Mouse (Mus musculus) kidney, postnatal 4 days (tissue): ENCODE measurements at regions not wholly inside any gene's neighbourhood (a gene's known extent, or its start where the extent isn't known, plus 50 kb on each side); places are given as distances from the start of the nearest gene placed in this dataset.

Experiments
- DNase-seq, 2 experiments: peaks; one replicate each; pipeline ENCODE4 v3.0.0; 2021; ENCODE audit warnings: mixed read lengths in 2 of 2

DNA sequence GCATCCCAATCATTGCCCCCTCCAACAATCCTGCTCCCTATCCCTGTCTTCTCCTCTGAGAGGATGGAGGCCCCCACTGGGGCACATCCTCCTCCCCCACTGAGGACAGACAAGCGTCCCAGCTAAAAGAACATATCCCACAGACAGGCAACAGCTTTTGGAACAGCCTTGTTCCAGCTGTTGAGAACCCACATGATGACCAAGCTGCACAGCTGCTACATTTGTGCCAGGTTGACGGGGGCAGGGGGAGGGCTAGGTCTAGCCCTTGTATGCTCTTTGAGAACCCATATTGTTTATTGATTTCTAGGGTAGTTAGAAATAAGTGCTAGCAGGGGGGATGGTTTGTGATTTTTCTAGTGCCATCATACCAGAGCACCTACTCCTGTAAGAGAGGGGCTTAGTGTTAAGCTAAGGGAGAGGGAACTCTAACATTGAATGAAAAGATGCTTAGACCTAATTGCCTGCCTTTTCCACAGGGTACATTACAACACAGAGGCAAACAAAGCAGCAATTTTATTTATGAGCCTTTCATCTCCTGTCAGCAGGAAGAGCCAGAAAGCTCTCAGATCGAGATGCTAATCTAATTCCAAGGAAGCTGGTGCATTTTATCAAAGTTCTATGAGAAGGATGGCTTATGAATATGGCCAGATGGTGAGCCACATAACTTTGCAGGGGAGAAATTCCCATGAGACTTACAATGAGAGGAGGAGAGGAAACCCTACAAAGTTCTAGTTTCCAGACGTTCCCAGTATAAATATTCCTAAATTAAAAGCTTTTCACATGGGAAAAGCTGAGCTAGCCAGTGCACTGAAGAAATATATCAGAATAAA lies 137.6 kb upstream of the Zpld1 start:
- peak in 1 of 2 experiments; percentile 4 for DNase-seq

DNA sequence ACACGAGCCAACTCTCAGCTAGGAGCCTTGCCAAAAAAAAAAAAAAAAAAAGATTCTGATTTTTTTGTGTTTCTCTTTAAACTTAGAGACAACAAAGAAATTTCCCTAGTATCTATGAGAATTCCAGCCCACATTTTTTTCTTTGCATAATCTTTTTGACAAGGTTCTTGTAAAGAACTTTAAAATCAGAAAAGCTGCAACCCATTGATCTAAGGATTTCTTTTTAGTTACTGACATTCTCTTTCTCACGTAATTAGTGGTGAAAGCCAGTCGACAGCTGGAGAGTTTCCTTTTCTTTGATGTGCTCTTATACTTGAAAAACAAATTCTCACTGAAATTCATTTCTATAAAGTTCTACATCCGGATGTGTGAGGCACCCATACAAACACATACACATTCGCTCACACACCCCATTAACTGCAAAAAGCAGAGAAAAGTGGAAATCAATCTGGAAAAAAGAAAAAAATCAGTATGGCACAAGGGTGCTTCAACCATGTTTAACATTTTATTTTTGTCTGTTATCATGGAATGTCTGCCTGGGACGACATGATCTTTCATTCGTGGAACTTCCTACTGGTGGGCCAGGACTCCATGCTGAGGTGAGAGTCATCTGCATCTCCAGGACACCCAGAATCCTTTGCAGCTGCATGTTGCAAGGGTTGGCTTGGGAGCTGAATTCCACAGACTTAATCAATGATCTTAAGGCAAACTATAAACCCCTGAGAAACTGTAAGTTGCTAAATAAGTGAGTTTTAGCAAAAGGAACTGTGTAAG lies 124.0 kb upstream of the Zpld1 start:
- DNase-seq = no peak

DNA sequence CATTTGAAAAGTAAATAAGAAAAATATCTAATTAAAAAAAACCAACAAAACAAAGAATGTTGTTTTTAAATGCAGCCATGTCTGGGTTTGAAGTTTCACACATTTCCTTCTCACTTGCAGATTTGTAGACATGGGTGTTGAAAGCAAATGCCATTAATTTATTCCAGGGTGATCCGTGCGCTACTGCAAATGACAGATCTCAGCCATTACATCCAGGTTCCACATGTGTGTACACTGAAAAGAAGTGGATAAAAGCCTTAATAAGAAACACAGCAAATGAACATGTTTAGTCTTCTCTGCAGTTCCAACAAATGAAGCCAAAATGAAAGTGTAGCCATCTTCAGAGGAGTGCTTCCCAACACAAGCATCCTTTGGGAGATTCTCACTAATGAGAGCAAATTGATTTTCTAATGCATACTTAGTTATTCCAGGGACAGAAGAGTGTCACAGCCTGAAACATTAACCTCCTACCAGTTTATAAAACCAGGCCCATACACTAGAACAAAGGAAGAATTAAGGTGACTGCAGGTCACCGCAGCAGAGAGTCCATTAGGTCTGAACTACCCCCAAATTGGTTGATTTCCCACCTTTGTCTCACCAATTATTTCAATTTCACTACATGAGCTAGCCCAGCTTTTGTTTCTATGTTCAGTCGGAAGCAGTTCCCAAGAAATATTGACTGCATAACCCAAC lies 123.2 kb upstream of the Zpld1 start:
- no peak for DNase-seq

DNA sequence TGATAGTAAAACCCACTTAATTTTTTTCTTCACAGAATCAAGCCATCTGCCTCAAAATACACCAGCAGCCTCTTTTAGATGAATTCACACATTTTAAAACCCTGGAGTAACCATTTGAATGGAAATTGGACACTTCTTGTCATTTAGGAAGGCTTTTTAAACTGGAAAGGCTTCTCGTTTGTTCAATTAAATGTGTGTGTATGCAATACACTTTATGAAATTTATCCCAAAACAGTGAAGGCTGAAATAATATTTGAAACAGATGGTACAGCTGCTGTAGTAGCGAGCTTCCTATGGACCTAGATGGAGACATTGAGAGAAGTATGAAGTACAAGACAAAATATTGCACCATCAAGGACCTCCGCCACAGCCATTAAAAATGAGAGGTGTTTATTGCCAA lies 121.1 kb upstream of the Zpld1 start:
- no peak for DNase-seq

DNA sequence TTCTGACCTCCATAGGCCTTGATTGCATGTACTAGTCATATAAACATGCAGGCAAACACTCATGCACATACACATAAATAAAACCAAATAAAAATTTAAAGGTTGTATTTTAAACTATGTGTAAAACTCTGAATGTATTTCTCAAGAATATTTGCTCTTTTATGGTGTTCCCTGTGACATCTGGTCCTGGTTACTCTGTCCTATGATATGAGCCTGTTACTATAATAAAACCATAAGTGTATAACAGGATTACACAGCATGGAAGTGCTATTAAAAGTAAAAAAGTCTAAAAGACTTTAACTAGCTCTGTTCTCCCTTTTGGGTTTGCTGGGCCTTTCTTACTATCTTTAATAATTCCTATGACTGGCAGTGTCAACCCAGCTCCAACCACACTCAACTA lies 103.0 kb upstream of the Zpld1 start:
- DNase-seq = no peak

DNA sequence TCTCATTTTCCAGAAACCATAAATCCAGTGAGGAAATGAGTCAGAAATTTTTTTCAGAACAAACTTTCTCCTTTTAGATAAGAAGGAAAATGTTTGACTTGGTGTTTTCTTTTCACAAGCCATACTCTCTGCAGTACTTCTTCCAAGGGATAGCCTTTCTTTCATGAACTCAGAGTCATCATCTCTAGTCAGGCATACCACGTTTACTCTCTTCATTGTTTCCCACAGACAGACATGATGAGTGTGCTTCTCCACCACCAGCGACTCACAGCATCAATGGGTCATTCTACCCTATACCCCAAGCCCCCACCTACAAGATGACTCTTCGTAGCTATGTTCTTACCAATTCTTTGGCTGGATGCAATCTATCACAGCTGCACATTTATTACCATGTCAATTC lies 97.1 kb upstream of the Zpld1 start:
- DNase-seq = no peak

DNA sequence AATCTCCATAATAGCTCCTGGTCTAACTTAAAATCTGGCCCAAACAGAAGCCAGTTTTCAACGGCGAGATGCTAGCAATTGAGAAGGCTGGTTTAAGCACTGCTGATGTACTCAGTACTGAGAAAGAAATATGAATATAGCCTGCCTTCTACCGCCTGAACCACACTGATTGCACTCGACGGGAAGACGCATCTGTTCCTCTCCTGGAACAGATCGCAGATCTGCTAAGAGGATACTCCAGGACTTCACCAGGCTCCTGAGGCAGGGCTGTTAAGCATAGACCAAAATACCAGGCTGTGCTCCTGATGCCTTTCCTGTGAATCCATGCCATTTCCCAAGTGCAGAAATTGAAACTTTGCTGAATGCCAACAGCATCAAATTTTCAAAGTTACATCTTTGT lies 92.6 kb upstream of the Zpld1 start:
- no peak for DNase-seq

DNA sequence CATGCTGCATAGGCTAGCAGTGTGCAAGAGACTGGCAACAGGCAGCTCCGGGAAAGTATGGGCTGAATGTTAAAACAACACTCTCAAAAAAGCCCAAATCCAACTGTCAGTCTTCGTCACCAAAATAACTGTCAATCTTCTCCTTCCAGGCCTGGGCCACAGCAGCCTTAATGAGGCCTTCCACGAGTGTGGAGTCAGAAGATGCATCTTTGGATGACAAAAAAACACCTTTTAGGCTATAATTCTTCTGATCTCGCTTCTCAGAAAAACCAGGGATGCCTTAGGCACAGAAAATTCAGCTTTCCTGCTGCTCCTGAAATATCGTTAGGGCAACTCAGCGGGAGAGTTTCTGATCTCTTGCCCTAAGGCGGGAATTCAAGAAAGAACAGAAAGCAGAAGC lies 82.2 kb upstream of the Zpld1 start:
- DNase-seq = no peak

DNA sequence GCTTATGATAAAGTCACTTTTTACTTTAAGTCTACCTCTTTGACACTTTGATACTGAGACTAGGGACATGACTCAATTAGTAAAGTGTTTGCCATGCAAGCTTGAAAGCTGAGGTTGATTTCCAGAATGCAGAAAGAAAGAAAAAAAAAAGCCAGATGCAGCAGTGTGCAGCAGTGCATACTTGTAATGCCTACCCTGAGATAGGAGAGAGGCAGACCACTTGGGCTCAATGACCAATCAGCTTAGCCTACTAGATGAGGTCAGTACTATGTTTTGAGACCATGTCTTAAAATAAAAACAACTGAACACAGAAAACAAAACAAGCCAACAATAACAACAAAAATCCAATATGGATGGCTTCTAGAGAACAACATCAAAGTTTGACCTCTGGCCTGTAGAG lies 81.4 kb upstream of the Zpld1 start:
- no peak for DNase-seq

DNA sequence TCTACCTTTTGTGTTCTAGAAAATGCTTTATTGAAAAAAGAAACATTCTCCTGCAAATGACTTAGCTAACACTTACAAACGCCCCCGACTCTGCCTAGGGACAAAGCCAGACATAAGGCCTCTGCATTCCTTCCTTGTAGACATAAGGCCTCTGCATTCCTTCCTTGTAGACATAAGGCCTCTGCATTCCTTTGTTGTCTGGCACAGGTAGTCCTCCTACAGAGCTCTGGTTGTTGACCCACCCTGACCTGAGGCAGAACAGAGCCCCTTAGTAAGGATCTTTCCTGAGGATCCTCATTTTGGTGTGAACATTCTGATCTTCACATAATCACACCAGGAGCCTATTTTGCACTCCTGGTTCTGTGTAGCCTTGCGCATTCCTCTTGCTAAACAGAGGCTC lies 80.9 kb upstream of the Zpld1 start:
- DNase-seq = no peak

DNA sequence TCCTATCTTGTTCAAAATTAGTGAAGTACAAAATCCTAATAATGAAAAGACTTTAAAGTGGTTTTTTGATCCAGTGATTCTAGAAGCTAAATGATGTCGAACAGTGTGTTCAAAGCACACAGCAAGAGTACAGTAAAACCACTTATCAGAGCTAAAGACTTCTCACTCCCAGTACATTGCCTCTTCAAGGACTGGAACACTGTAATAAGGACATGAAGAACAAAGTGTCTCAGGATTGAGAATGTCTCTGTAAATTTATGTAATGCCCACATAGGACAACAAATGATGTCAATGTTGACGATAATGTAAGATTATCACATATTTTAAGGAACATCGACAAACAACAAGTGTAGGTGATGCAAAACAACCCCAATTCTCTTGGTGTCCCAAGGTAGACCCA lies 78.1 kb upstream of the Zpld1 start:
- DNase-seq = no peak

DNA sequence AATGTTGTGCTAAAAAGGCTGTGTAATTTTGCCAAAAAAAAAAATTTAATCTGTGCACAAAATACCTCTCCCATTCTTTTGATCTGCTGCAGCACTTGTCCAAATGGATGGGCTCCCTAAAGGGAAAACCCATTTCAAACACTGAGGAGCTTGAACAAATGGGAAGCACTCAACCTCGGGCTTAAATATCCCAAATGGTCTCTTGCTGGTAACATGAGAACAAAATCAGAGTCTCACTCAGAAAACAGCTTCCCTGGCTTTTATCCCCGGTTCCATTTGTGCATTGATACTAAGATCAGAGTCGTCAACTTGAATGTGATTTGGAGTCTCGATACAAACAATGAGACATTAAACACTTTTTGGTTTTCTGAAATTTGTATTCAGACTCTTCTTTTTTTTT lies 59.9 kb upstream of the Zpld1 start:
- no peak for DNase-seq

DNA sequence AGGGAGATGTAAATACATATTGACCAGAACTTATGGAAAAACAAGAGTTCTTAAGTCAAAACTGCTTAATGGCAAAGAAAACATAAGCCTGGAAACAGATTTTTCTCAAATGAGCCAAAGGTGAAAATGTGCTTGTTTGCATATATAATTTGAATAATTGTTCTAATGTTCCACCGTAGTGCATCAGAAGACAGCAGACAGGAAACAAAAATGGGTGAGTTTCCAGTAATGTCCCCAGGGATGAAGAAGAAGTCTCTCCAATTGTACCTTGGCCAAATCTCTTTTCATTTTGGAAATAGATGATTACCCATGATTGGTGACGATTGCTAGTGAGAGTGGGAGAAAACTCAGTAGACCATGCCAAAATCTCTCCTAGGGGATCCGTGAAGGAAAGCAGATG lies 58.3 kb upstream of the Zpld1 start:
- no peak for DNase-seq
